Mouse (Mus musculus): ENCODE results near the gene Aqp11. TPM values are rescaled to one million over a fixed set of nuclear protein-coding genes. Genes with fewer than 3 reads are reported as not detected.

Gene Aqp11
- polyA plus RNA-seq, 1 experiment from 2014 or later: 3.0 TPM

Other genes starting within 250 kb of the Aqp11 start
- 30.9 and 32.0 TPM in 2 replicates for gene Aamdc, start 158.8 kb downstream of the Aqp11 start, polyA plus RNA-seq (2016; fragmentation: Nextera tagmentation; extraction: Ambion mirVana)
- 22.3 and 23.4 TPM in 2 replicates for gene Rsf1, start 158.4 kb downstream of the Aqp11 start, polyA plus RNA-seq (2016; fragmentation: Nextera tagmentation; extraction: Ambion mirVana)
- 308 and 310 TPM in 2 replicates for gene Clns1a, start 41.7 kb downstream of the Aqp11 start, polyA plus RNA-seq (2016; fragmentation: Nextera tagmentation; extraction: Ambion mirVana)
- 44.1 and 50.0 TPM in 2 replicates for gene Pak1, start 50.3 kb upstream of the Aqp11 start, polyA plus RNA-seq (2016; fragmentation: Nextera tagmentation; extraction: Ambion mirVana)
- gene Gdpd4, start 181.7 kb upstream of the Aqp11 start, polyA plus RNA-seq (2016; fragmentation: Nextera tagmentation; extraction: Ambion mirVana): not detected in 2 replicates

Measured in forebrain, embryonic 10.5 days (tissue).